Mouse (Mus musculus) limb, embryonic 12.5 days (tissue): ENCODE measurements at regions not wholly inside any gene's neighbourhood (a gene's known extent, or its start where the extent isn't known, plus 50 kb on each side); places are given as distances from the start of the nearest gene placed in this dataset.

ENCODE experiments used
- ATAC-seq: fragments of 200-750 bp; cut with Nextera tagmentation; 2 replicates; pipeline ENCODE4 v1.8.0; 2017; ENCODE audit warnings: low read depth, moderate TSS enrichment; ENCODE audit not compliant: insufficient number of reproducible peaks, insufficient read depth, low FRiP score, low TSS enrichment
- H3K27ac ChIP-seq: fragments of 300-500 bp; sonication (generic); 2 replicates; pipeline ENCODE4 v1.5.1; 2016; ENCODE audit warnings: mild to moderate bottlenecking, moderate library complexity
- H3K27me3 ChIP-seq: fragments of 300-500 bp; sonication (generic); 2 replicates; pipeline ENCODE4 v1.6.1; 2016; ENCODE audit warnings: mild to moderate bottlenecking, moderate library complexity
- H3K36me3 ChIP-seq: fragments of 300-500 bp; sonication (generic); 2 replicates; pipeline ENCODE4 v1.6.1; 2016; ENCODE audit warnings: mild to moderate bottlenecking, moderate library complexity
- H3K4me1 ChIP-seq: fragments of 300-500 bp; sonication (generic); replicated peaks from 2 replicates; pipeline ENCODE4 v1.6.1; 2016
- H3K4me2 ChIP-seq: fragments of 300-500 bp; sonication (generic); 2 replicates; pipeline ENCODE4 v1.6.1; 2016; ENCODE audit warnings: mild to moderate bottlenecking, moderate library complexity
- H3K4me3 ChIP-seq: fragments of 300-500 bp; sonication (generic); replicated peaks from 2 replicates; pipeline ENCODE4 v1.5.1; 2016; ENCODE audit warnings: mild to moderate bottlenecking
- H3K9ac ChIP-seq: fragments of 300-500 bp; sonication (generic); replicated peaks from 2 replicates; pipeline ENCODE4 v1.6.1; 2016; ENCODE audit warnings: mild to moderate bottlenecking, moderate library complexity
- H3K9me3 ChIP-seq: fragments of 300-500 bp; sonication (generic); 2 replicates; pipeline ENCODE4 v1.6.1; 2016; ENCODE audit warnings: mild to moderate bottlenecking, moderate library complexity
- WGBS: fragments of 180-500 bp; shearing (Covaris S2); methylation state at CpG from one replicate; pipeline ENCODE4 v1.1.7; 2016; 5-methylcytosine and 5-hydroxymethylcytosine counted together

DNA sequence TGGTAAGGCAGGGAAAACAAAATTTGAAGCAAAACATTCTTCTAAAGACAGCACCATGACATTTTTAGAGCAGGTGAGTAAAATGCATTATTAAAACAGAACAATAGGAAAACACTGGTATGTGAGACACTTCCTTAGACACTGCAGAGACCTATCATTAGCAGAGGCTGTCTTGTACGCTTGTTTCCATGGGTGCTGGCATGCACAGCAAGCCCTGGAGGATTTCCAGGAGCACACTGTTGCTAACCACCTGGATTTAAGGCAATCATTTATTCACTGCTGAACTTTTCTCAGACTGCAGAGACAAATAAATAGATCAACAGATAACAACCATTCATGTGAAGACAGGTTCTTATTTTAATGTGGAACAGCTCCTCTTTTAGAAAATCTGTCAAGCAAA, 127.7 kb downstream of the Pros1 start:
- H3K27ac ChIP-seq, result no peak overlapping the region
- H3K4me2 ChIP-seq, result no peak overlapping the region
- H3K4me1 ChIP-seq, result no peaks in the 10 kb centered on the region
- no peak for ATAC-seq
- no peaks in the 10 kb centered on the region for H3K36me3 ChIP-seq
- H3K4me3 ChIP-seq, result no peak overlapping the region
- no peaks in the 10 kb centered on the region for H3K9me3 ChIP-seq
- H3K9ac ChIP-seq, result no peak overlapping the region
- H3K27me3 ChIP-seq, result no peaks in the 10 kb centered on the region
- 68% methylated on average over 1 of the region's 1 CpGs for WGBS

- WGBS, result 71% methylated on average over 4 of the region's 4 CpGs
- no peak for ATAC-seq
- Histone ChIP-seq H3K27me3 (no peaks in the 10 kb centered on the region), H3K4me3 (no peak overlapping the region), H3K4me2 (no peak overlapping the region), H3K27ac (no peak overlapping the region), H3K36me3 (no peaks in the 10 kb centered on the region), H3K9me3 (no peaks in the 10 kb centered on the region), H3K4me1 (no peaks in the 10 kb centered on the region), H3K9ac (no peak overlapping the region)
Observed at GRCm38 (mm10) chr16:62982558-62982957, 128.5 kb downstream of the Pros1 start.

GRCm38 (mm10) chr16:62995555-62995954, 141.4 kb downstream of the Pros1 start:
- H3K27me3 ChIP-seq, result no peaks in the 10 kb centered on the region
- WGBS, result 23% methylated on average over 3 of the region's 3 CpGs
- H3K9me3 ChIP-seq, result no peaks in the 10 kb centered on the region
- no peak overlapping the region for H3K9ac ChIP-seq
- ATAC-seq, result no peak
- no peaks in the 10 kb centered on the region for H3K36me3 ChIP-seq
- no peaks in the 10 kb centered on the region for H3K4me1 ChIP-seq
- H3K4me2 ChIP-seq, result no peak overlapping the region
- no peak overlapping the region for H3K27ac ChIP-seq
- H3K4me3 ChIP-seq, result no peak overlapping the region

GRCm38 (mm10) chr16:63011151-63011734, 157.1 kb downstream of the Pros1 start:
- Histone ChIP-seq H3K4me1 (no peaks in the 10 kb centered on the region), H3K4me3 (no peak overlapping the region), H3K9ac (no peak overlapping the region), H3K9me3 (no peaks in the 10 kb centered on the region), H3K27me3 (no peaks in the 10 kb centered on the region), H3K4me2 (no peak overlapping the region), H3K27ac (no peak overlapping the region), H3K36me3 (no peaks in the 10 kb centered on the region)
- WGBS, result 88% methylated on average over 4 of the region's 4 CpGs
- no peak for ATAC-seq

GRCm38 (mm10) chr16:63014453-63014852, 160.3 kb downstream of the Pros1 start:
- no peak for ATAC-seq
- no peak overlapping the region for H3K4me2 ChIP-seq
- WGBS, result 37% methylated on average over 7 of the region's 7 CpGs
- no peak overlapping the region for H3K4me3 ChIP-seq
- no peak overlapping the region for H3K27ac ChIP-seq
- H3K4me1 ChIP-seq, result 0 out of 2 replicates have a peak, but pooled peaks cover 4% of the 10 kb centered on the region
- no peaks in the 10 kb centered on the region for H3K9me3 ChIP-seq
- H3K9ac ChIP-seq, result no peak overlapping the region
- H3K27me3 ChIP-seq, result no peaks in the 10 kb centered on the region; the same call in 1 of the 2 replicates
- no peaks in the 10 kb centered on the region for H3K36me3 ChIP-seq

DNA sequence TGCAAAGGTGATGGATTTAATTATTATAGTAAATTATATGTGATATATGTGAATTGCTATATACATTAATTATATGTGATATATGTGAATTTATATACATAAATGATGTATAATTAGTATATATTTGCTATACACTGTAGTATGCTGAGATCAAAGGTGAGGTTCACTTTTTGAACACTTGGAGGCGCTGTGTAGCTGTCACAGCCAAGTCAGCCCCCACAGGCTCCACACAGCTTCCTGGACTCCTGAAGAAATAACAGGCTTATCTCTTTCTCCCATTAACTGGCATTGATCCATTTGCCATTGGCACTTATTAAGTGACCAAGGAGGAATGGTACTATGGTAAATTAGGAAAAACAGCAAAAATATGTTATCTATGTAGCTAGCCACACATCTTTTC, 162.0 kb downstream of the Pros1 start:
- 34% methylated on average over 1 of the region's 1 CpGs for WGBS
- ATAC-seq, result no peak
- Histone ChIP-seq H3K36me3 (no peaks in the 10 kb centered on the region), H3K27ac (no peak overlapping the region), H3K4me3 (no peak overlapping the region), H3K4me1 (0 out of 2 replicates have a peak, but pooled peaks cover 4% of the 10 kb centered on the region), H3K27me3 (no peaks in the 10 kb centered on the region; the same call in 1 of the 2 replicates), H3K9ac (no peak overlapping the region), H3K4me2 (no peak overlapping the region), H3K9me3 (no peaks in the 10 kb centered on the region)

- Histone ChIP-seq H3K27ac (no peak overlapping the region), H3K9ac (no peak overlapping the region), H3K9me3 (no peaks in the 10 kb centered on the region), H3K4me1 (0 out of 2 replicates have a peak, but pooled peaks cover 4% of the 10 kb centered on the region), H3K36me3 (no peaks in the 10 kb centered on the region), H3K27me3 (no peaks in the 10 kb centered on the region; the same call in 1 of the 2 replicates), H3K4me3 (no peak overlapping the region), H3K4me2 (no peak overlapping the region)
- 35% methylated on average over 2 of the region's 2 CpGs for WGBS
- ATAC-seq, result no peak
Observed at GRCm38 (mm10) chr16:63016658-63017057, 162.6 kb downstream of the Pros1 start.

DNA sequence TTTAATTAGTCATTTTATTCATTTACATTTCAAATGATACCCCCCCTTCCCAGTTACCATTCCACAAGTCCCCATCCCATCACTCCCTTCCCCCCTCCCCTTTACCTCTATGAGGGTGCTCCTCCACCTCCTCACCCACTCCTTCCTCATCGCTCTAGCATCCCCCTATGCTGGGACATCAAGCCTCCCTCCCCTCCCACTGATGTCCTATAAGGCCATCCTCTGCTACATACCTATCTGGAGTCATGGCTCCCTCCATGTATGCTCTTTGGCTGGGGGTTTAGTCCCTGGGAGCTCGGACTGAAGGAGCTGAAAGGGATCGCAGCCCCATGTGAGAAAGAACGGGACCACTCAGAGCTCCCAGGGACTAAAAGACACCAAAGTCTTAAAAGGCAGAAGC, 176.3 kb downstream of the Pros1 start:
- Histone ChIP-seq H3K27me3 (no peaks in the 10 kb centered on the region), H3K27ac (no peak overlapping the region), H3K4me1 (0 out of 2 replicates have a peak, but pooled peaks cover 3% of the 10 kb centered on the region), H3K9me3 (no peaks in the 10 kb centered on the region), H3K36me3 (no peaks in the 10 kb centered on the region), H3K9ac (no peak overlapping the region), H3K4me3 (no peak overlapping the region), H3K4me2 (no peak overlapping the region)
- no peak for ATAC-seq
- 84% methylated on average over 4 of the region's 4 CpGs for WGBS

DNA sequence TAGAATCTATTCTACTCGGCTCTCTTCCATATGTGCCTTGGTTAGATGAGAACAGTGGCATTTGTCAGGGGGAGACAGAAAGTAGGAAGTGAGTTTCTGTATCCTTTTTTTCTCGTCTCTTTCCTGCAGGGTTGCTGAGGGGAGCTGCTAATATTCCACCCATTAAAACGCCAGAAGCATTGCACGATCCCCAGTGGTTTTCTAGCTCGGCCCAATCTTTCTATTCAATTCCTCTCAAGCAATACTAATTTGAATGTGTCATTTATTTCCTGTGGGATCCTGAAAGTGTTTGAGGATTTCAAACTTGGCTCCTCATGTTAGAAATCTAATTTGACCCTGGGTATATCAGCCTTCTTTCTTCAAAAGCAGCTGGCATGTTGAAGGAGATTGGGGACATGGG, 176.9 kb downstream of the Pros1 start:
- H3K27me3 ChIP-seq, result no peaks in the 10 kb centered on the region
- H3K4me1 ChIP-seq, result 0 out of 2 replicates have a peak, but pooled peaks cover 3% of the 10 kb centered on the region
- H3K4me3 ChIP-seq, result no peak overlapping the region
- H3K9ac ChIP-seq, result no peak overlapping the region
- no peak overlapping the region for H3K4me2 ChIP-seq
- no peaks in the 10 kb centered on the region for H3K9me3 ChIP-seq
- no peak overlapping the region for H3K27ac ChIP-seq
- 44% methylated on average over 5 of the region's 5 CpGs for WGBS
- H3K36me3 ChIP-seq, result no peaks in the 10 kb centered on the region
- ATAC-seq, result no peak

GRCm38 (mm10) chr16:63031802-63032201, 177.7 kb downstream of the Pros1 start:
- Histone ChIP-seq H3K27ac (no peak overlapping the region), H3K9ac (no peak overlapping the region), H3K27me3 (no peaks in the 10 kb centered on the region), H3K4me1 (0 out of 2 replicates have a peak, but pooled peaks cover 3% of the 10 kb centered on the region), H3K4me3 (no peak overlapping the region), H3K36me3 (no peaks in the 10 kb centered on the region), H3K9me3 (no peaks in the 10 kb centered on the region), H3K4me2 (no peak overlapping the region)
- ATAC-seq, result no peak
- 16% methylated on average over 6 of the region's 6 CpGs for WGBS

DNA sequence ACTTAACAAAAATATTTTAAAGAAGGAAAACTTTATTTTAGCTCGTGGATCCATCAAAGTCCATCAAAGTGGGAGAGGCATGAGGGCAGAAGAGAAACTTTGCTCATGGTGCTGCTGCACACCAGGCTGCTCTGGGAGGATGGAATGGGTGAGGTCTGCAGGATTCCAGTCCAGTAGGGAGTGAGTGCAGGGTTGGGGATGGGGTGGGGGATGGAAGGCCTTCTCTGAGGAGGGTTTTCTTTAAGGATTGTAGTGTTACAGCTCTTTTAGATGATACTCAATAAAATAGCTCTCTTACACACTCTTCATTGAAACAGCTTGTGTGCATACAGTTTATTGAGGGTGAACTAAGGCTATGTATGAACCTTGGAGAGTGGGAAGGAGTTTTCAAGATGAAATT, 195.0 kb downstream of the Pros1 start:
- Histone ChIP-seq H3K4me2 (no peak overlapping the region), H3K9ac (no peak overlapping the region), H3K9me3 (no peaks in the 10 kb centered on the region), H3K4me1 (no peaks in the 10 kb centered on the region), H3K27me3 (no peaks in the 10 kb centered on the region), H3K36me3 (no peaks in the 10 kb centered on the region), H3K4me3 (no peak overlapping the region), H3K27ac (no peak overlapping the region)
- ATAC-seq, result no peak
- 76% methylated on average over 1 of the region's 1 CpGs for WGBS

GRCm38 (mm10) chr16:63062883-63063282, 208.8 kb downstream of the Pros1 start:
- no peaks in the 10 kb centered on the region for H3K9me3 ChIP-seq
- no peaks in the 10 kb centered on the region for H3K27me3 ChIP-seq
- H3K4me2 ChIP-seq, result no peak overlapping the region
- no peaks in the 10 kb centered on the region for H3K36me3 ChIP-seq
- no peaks in the 10 kb centered on the region for H3K4me1 ChIP-seq
- no peak for ATAC-seq
- H3K9ac ChIP-seq, result no peak overlapping the region
- H3K27ac ChIP-seq, result no peak overlapping the region
- H3K4me3 ChIP-seq, result no peak overlapping the region
